Mouse (Mus musculus) cerebellum, adult 2 months (tissue): ENCODE measurements at regions not wholly inside any gene's neighbourhood (a gene's known extent, or its start where the extent isn't known, plus 50 kb on each side); places are given as distances from the start of the nearest gene placed in this dataset.

Experiments
- CTCF ChIP-seq: fragments of 200-500 bp; IDR thresholded peaks from 2 replicates; pipeline ENCODE4 v1.5.1; 2011; ENCODE audit warnings: low read depth, mild to moderate bottlenecking, control low read depth, low read length, moderate library complexity, borderline replicate concordance; ENCODE audit not compliant: insufficient read depth
- POLR2A ChIP-seq: fragments of 200-500 bp; IDR thresholded peaks from 2 replicates; pipeline ENCODE4 v1.6.1; 2011; ENCODE audit warnings: low read length, control low read depth, borderline replicate concordance; ENCODE audit not compliant: insufficient read depth

GRCm38 (mm10) chr4:84184844-84185243, 490.2 kb downstream of the Bnc2 start:
- TF ChIP-seq CTCF (no peak), POLR2A (no peak)
